In genomic region chr4:136310229-136311041, GRCm38 (mm10) we compare ENCODE assay signal across 8 mouse cellular contexts. TPM values are rescaled to one million over a fixed set of nuclear protein-coding genes. Genes with fewer than 3 reads are reported as not detected.
DNase-seq lines count a peak whose midpoint lies in the region; ATAC-seq lines count a peak whose summit lies in the region.

Gene Hnrnpr, plus strand, starts transcription at chr4:136310942.

- H3K27ac ChIP-seq in intestine, embryonic 14.5 days (ENCODE audit: low read depth): peak within 1 kb of the TSS; percentile 98

- ATAC-seq in intestine, embryonic 14.5 days (replicated peaks; ENCODE audit: low FRiP score, low TSS enrichment, low read depth): peak; percentile 98

- H3K4me3 ChIP-seq in intestine, embryonic 14.5 days (ENCODE audit: low read depth, low read length): peak within 1 kb of the TSS; percentile 99

- intact Hi-C loops in left cerebral cortex, postnatal 14 days (cut with DNase I): no loop called here

- peak within 1 kb of the TSS; percentile 100 for H3K9ac ChIP-seq in intestine, embryonic 14.5 days (ENCODE audit: low read length)

- no peaks in the 10 kb centered on the region for H3K9me3 ChIP-seq in intestine, embryonic 14.5 days (ENCODE audit: control insufficient read depth, low read length)

- peak; percentile 98 to 99 for DNase-seq in adrenal gland, adult 18-20 months (ENCODE audit: low spot score in 2 of 2)
- DNase-seq in embryo, embryonic 11 days: peak; percentile 99
- DNase-seq in gastrocnemius, postnatal 25 days: peak; percentile 100
- DNase-seq in intestine, embryonic 14.5 days (ENCODE audit: low spot score): peak; percentile 100
- peak; percentile 99 for DNase-seq in left cerebral cortex, postnatal 14 days (ENCODE audit: low spot score in 2 of 2)
- DNase-seq in mesoderm, embryonic 11.5 days (ENCODE audit: low read depth, low spot score): peak; percentile 100
- peak; percentile 97 for DNase-seq in right cerebral cortex, postnatal 36 days (ENCODE audit: low spot score in 2 of 2)
- peak; percentile 99 for DNase-seq in yolk sac, embryonic 10.5 days (ENCODE audit: low spot score)

- H3K4me2 ChIP-seq in intestine, embryonic 14.5 days (ENCODE audit: low read length): peak within 1 kb of the TSS; percentile 85

- no peaks in the 10 kb centered on the region for H3K27me3 ChIP-seq in intestine, embryonic 14.5 days (replicated peaks; ENCODE audit: control insufficient read depth, insufficient read depth, low read length)

- peaks cover 35% of the 10 kb centered on the region for H3K4me1 ChIP-seq in intestine, embryonic 14.5 days (replicated peaks; ENCODE audit: control insufficient read depth, insufficient read depth, low read length)

- no peaks in the 10 kb centered on the region for H3K36me3 ChIP-seq in intestine, embryonic 14.5 days (ENCODE audit: control insufficient read depth, insufficient read depth, low read length)

- 0% methylated on average over 64 of the region's 65 CpGs for WGBS in intestine, embryonic 14.5 days

RNA-seq across cellular contexts. Expression of gene Hnrnpr, which starts in this region (rescaled TPM):
- 10 to 100 TPM; 52.2 to 64.3 TPM for total RNA-seq in adrenal gland, adult 18-20 months (2021)
- total RNA-seq in gastrocnemius, postnatal 25 days (2021): 10 to 100 TPM; 19.7 to 20.1 TPM
- 128 and 143 TPM in 2 replicates for polyA plus RNA-seq in intestine, embryonic 14.5 days (2014; fragmentation: Nextera tagmentation; extraction: Ambion mirVana)
- 10 to 100 TPM; 87.8 to 95.1 TPM for total RNA-seq in left cerebral cortex, postnatal 14 days (2021)

Comparison
In these comparisons a context has a peak if more than half of its experiments do, and no peak if none do; other contexts are left out.
1. Peak in every context shown above with its lines: DNase-seq, ATAC-seq, H3K4me3 ChIP-seq and H3K27ac ChIP-seq.